Mouse (Mus musculus): Measurements from ENCODE around the gene Zfp575.
"Not testable (repeated sequence)": the region's sequence is repeated elsewhere in the genome, so short reads cannot be mapped to it uniquely, and the experiment has no call there.

Zfp575 gene

GRCm38 (mm10) chr7:24587330-24588105, at the start of gene Zfp575, which contains the start of gene Ethe1:
Gene Zfp575 (minus strand): TSS chr7:24587641.
Gene Ethe1 (plus strand): TSS chr7:24587543.
- no peak for DNase-seq (ENCODE audit: low spot score)

DNA sequence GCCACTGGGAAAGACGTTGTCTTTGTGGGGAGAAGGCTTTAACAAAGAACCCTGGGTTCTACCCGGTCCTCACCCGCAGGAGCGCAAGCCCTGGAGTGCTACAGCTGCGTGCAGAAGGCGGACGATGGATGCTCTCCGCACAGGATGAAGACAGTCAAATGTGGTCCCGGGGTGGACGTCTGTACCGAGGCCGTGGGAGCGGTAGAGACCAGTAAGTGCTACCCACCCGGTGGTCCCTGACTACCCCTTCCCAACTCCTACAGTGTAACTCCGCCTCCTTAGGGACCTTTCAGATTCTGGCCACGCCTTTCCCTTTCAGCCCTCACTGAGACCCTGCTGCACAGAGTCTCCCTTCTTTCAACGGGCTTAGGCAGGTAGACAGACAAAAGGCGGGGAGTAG, 49.6 kb upstream of the Zfp575 start:
- DNase-seq (ENCODE audit: low spot score), result no peak

- DNase-seq (ENCODE audit: low spot score), result no peak
These were observed 48.8 kb upstream of the Zfp575 start, which contains the start of gene Lypd3 for GRCm38 (mm10) chr7:24636264-24636663. Gene Lypd3 (plus strand): TSS chr7:24636550.

DNA sequence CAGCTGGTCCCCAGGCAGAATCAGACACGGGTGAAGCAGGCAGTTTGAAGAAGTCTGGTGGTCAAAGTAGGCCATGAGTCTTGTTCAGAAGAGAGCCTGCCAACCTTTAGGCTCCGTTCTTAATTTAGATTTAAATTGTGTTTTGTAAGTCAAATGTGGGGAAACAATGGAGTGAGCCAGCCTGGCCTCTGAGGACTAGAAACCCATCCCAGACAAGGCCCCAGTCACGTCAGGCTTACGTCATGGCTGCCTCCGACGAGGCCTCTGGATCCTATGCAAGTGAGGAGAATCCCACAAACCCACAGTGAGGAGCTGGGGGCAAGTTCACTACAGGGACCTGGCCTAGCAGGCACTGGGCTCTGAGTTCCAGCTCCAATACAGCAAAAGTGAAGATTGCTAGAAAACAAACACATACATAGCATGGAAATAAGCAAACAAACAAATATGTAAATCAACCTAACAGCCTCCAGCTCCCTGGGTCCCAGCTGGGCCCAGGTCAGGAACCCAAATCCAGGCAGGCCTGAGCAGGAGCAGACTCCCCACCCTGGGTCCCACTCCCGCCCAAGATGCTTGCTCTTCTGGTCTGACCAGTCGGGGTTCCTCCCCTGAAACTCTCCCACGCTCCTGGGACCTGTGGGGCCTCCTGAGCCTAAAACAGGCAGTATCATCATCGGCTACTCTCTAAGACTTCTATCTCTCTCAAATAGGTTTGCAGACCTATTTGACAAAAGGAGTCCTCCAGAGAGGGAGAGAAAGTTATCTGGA, 42.9 kb upstream of the Zfp575 start:
- DNase-seq (ENCODE audit: low spot score), result no peak

GRCm38 (mm10) chr7:24629672-24630071, 42.2 kb upstream of the Zfp575 start:
- no peak for DNase-seq (ENCODE audit: low spot score)

GRCm38 (mm10) chr7:24628685-24629610, 41.5 kb upstream of the Zfp575 start:
- DNase-seq (ENCODE audit: low spot score), result peak; percentile 69

DNA sequence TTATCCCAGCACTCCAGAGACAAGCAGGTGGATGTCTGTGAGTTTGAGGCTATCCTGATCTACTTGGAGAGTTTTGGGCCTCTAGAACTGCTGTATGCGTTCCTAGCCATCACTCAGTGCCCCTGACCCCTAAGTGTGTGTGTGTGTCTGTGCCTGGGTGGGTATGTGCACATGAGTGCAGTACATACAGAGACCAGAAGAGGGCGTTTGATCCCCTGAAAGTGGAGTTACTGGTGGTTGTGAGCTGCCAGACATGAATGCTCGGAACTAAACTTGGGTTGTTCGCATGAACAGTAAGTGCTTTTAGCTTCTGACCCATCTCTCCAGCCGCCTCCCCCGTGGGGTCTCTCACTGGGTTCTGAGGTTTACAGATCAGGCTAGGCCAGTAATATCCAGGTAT, 35.5 kb upstream of the Zfp575 start:
- no peak for DNase-seq (ENCODE audit: low spot score)

DNA sequence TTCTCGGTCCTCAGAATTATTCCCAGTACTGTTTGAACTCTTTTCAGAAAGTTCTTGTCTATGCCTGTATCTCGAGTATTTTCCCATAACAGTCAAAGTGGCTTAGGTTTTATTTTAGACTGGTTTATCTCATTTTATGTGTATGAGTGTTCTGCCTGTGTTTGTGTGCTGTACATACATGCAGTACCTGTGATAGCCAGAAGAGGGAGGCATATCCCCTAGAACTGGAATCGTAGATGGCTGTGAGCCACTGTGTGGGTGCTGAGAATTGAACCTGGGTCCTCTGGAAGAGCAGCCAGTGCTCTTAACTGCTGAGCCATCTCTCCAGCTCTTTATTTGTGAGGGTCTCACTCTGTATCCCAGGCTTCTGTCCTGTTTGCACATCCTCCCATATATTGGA, 33.8 kb upstream of the Zfp575 start:
- DNase-seq (ENCODE audit: low spot score), result no peak

DNA sequence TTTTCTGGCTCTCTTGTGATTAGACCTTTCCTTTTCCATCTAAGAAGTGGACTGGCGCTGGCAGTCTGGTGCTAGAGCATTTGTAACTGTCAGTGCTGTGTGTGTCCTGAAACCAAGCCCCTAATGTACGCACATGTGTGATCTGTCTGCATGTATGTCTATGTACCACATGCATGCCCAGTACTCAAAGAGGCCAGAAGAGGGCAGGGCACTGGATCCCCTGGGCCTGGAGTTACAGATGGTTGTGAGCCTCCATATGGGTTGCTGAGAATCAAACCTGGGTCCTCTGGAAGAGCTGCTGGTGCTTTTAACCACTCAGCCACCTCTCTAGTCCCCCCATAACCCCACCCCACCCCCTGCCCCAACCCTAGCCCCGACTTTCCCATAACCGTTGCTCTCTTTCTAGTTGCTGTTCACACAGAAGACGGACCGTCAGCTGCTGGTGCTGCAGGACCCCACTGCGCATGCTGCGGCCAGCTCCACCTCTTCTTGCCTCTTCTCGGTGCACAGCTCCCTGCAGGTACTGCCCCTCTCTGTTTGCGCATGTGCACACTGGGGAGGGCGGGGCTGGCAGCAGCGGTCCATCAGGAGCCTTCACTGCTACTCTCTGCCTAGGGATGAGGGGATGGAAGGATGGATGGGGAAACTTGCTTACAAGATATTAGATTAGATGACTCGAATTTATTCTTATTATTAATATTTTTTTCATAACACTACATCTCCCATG, 32.4 kb upstream of the Zfp575 start:
- DNase-seq (ENCODE audit: low spot score), result no peak

DNA sequence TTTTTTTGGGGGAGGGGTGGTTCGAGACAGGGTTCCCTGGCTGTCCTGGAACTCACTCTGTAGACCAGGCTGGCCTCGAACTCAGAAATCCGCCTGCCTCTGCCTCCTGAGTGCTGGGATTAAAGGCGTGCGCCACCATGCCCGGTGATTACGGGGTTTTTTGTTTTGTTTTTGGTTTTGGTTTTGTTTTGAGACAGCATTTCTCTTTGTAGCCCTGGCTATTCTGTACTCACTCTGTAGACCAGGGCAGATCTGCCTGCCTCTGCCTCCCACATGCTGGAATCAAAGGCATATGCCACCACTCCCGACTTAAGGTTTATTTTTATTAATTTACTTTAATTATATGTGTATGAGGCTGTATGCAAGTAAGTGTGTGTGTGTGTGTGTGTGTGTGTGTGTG, 30.9 kb upstream of the Zfp575 start:
- DNase-seq (ENCODE audit: low spot score), result not testable (repeated sequence)

DNA sequence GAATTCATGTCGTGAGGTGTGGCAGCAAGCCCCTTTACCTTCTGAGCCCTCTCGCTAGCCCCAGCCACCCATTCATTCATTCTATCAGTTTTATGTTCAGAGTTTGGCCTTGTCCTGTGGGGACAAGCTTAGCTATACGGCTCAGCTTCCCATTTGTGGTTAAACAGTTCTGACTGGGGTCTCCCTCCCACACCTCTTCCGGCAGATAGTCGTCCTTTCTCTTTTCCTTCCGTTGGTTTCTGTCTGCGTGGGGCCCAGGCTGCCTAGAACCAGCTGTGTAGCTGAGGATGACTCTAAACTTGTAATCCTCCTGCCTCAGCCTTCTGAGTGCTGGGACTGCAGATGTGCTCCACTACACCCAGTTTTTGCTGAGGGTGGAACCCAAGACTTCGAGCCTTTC, 30.3 kb upstream of the Zfp575 start:
- no peak for DNase-seq (ENCODE audit: low spot score)

- no peak for DNase-seq (ENCODE audit: low spot score)
These were observed 27.4 kb upstream of the Zfp575 start for GRCm38 (mm10) chr7:24614816-24615215.

DNA sequence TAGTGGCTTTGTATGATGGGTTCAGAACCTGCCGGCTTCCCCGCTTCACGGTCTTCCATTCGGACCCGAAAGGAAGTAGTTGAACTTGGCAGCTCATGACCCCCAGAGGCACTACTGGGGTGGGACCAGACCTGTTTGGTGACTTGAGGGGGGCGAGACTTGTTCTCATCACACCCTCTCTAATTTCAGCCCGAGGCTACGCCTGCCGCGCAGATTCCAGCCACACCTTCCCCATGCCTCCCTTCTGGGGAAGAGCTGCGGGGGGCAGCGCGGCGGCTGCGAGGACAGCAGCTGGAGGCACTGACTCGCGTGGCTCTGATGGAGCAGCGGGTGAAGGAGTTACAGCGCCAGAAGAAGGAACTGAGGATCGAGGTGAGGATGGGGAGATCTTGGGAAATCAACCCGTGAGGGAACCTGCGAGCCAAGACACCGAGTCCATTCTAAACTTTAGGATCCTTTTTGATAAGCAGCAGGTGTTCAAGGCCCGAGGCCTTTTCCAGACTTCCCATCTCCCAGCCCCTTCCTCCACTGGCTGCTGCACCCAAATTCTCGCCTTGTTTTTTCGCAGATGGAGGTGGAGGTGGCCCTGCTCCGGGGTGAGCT, 25.0 kb upstream of the Zfp575 start:
- no peak for DNase-seq (ENCODE audit: low spot score)

DNA sequence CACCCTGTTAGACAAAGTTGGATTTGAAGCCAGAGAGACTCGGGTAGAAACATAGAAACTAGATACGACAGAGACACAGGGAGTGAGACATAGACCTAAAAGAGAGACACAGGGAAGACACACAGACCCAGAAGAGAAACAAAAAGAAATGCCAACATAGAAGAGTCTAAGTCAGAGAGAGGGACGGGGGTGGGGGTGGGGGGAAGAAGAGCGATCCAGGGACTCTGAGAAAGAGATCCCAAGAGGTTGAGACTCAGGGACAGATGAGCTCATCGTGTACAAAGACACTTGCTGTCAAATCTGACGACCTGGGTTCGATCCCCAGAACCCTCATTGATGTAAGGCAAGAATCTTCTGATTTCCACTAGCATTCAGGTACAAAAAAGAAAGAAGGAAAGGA, 24.3 kb upstream of the Zfp575 start:
- DNase-seq (ENCODE audit: low spot score), result no peak

DNA sequence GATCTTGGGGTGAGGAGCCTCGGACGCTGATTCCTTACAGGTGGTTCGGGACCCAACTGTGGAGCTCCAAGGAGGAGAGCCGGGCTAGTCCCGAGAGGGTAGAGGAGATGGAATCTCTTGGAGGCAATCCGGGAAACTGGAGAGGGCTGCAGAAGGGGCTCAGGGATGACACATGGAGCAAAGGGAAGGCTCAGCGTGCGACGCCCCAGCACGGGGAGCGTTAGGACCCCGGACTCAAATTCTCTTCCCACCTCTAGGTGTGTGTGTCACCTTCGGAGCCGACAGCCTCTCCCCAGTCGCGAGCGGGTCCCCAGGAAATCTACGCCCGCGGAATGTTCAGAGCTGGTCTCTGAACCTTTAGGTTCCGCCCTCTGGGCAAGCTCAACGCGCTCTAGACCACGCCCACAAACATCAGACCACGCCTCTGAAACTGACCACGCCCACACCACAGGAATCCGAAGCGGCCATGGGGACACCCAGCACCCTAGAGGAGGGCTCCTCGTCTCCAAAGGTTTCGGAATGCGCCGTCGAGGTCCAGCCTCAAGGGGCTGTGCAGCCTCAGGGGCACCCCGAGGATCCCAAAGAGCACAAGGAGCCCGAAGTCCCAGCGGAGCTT, 23.5 kb upstream of the Zfp575 start:
- no peak for DNase-seq (ENCODE audit: low spot score)

DNA sequence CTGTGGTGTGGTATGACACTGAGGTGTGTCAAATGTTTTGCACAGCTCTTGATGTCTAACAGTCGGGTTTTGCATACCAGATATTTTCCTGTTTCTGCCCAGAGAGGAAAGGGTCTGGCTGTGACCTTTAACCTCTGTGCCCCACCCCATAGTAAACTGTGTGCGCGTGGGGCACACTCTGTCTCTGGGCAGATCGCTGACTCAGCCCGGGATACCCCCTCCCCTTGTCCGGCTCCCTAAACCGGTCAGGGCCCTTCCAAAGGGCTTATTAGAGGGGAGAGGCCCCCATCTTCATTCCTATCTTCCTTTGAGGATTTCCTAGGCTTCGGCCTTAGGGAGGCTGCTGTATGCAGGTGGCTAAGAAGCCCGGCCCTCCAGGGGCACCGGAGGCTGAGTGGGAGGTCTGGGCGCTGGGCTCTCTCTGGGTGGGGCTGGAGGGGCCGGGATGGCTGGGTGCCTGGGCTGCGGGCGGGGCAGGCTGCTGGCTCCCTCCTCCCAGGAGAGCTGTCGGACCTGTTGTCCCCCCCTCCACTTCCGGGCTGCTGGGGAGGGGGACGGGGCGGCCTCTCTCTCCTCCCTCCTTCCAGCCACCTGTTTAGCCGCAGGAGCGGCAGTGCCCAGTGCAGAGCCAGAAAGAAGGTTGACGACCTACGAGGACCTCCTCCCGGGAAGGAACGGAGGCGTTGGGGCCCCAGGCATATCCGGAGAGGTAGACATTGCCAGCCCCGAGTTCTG, 22.9 kb upstream of the Zfp575 start, which contains the start of gene Phldb3:
Phldb3 (plus strand) TSS at position 620 of the 735 bp plus-strand sequence.
- no peak for DNase-seq (ENCODE audit: low spot score)

GRCm38 (mm10) chr7:24608561-24608960, 21.1 kb upstream of the Zfp575 start:
- no peak for DNase-seq (ENCODE audit: low spot score)

- peak; percentile 32 for DNase-seq (ENCODE audit: low spot score)
These were observed 20.6 kb upstream of the Zfp575 start for GRCm38 (mm10) chr7:24608017-24608416.

DNA sequence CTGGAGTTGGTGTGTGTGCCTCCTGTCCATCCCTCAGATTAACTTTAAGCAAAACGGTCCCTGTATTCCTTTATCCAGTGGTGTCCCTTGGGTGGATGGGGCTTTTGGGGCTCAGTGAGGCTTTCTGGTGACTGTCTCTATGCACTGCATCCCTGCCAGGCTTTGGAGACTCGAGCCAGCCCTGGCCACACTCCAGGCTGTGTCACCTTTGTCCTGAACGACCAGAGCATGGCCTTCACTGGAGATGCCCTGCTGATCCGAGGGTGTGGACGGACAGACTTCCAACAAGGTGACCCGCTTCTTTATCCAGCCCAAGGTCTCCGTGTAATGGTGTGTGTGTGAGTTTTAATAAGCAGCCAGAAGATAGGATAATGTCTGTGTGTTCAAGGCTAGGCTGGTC, 18.6 kb upstream of the Zfp575 start:
- no peak for DNase-seq (ENCODE audit: low spot score)

DNA sequence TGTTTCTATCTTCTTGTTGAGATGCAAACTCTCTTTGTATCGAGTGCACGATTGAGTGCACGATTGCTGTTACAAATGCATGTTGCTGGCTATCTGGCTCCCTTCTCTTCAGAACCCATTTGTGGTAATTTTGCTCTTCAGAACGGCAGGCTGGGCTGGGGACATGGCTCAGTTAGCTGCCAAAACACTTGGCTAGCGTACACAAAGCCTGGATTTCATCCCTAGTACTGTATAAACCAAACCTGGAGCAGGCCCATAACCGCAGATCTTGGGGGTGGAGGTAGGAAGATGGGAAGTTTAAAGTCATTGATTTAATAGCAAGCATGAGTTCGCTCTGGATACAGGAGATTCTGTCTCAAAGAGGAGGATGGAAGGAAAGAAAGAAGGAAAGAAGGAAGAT, 18.1 kb upstream of the Zfp575 start:
- no peak for DNase-seq (ENCODE audit: low spot score)

All from MN1 (cell line).